ENCODE assay signal across 21 mouse cellular contexts in genomic region chr2:174270416-174270815, GRCm38 (mm10). TPM values are rescaled to one million over a fixed set of nuclear protein-coding genes. Genes with fewer than 3 reads are reported as not detected.
DNase-seq lines count a peak whose midpoint lies in the region; ATAC-seq and TF ChIP-seq lines count a peak whose summit lies in the region.
"Had no signal": no experiment of that assay in that cellular context is flagged by ENCODE, and none has a peak within 500 bp of the region (broad histone marks: within the 10 kb centered on the region; RNA-seq: fewer than 3 reads in every experiment).

No protein-coding gene starts in this region.

- H3K4me1 ChIP-seq in heart, embryonic 13.5 days: peaks cover 46% of the 10 kb centered on the region
- peaks cover 1% of the 10 kb centered on the region; the same call in 1 of the 2 replicates for H3K4me1 ChIP-seq in heart, adult 2 months (ENCODE audit: control insufficient read depth, insufficient read depth, low read length)
- H3K4me1 ChIP-seq in limb, embryonic 13.5 days: no peaks in the 10 kb centered on the region
- no peaks in the 10 kb centered on the region for H3K4me1 ChIP-seq in limb, embryonic 10.5 days
- 0 out of 2 replicates have a peak, but pooled peaks cover 7% of the 10 kb centered on the region for H3K4me1 ChIP-seq in hindbrain, embryonic 10.5 days (replicated peaks)
- H3K4me1 ChIP-seq: embryonic facial prominence, embryonic 12.5 days; forebrain, embryonic 12.5 days; forebrain, embryonic 15.5 days; hindbrain, embryonic 13.5 days; intestine, embryonic 15.5 days had no signal

- H3K79me2 ChIP-seq in heart, adult 2 months (replicated peaks; ENCODE audit: control insufficient read depth, insufficient read depth, low read length): no peaks in the 10 kb centered on the region

- TF ChIP-seq CTCF in heart, adult 2 months (IDR thresholded peaks at IDR 0.05): no peak

- peak overlapping the region; percentile 74; the same call in 1 of the 2 replicates for H3K27ac ChIP-seq in heart, embryonic 13.5 days (replicated peaks)
- H3K27ac ChIP-seq in heart, adult 2 months: no peak overlapping the region
- H3K27ac ChIP-seq in limb, embryonic 13.5 days: no peak overlapping the region
- H3K27ac ChIP-seq in limb, embryonic 10.5 days: no peak overlapping the region
- no peak overlapping the region for H3K27ac ChIP-seq in hindbrain, embryonic 10.5 days
- H3K27ac ChIP-seq: embryonic facial prominence, embryonic 12.5 days; forebrain, embryonic 12.5 days; forebrain, embryonic 15.5 days; hindbrain, embryonic 13.5 days; intestine, embryonic 15.5 days had no signal

- H3K36me3 ChIP-seq in heart, embryonic 13.5 days: peaks cover 47% of the 10 kb centered on the region
- no peaks in the 10 kb centered on the region for H3K36me3 ChIP-seq in heart, adult 2 months (ENCODE audit: control insufficient read depth, insufficient read depth, low read length)
- peaks cover 73% of the 10 kb centered on the region for H3K36me3 ChIP-seq in limb, embryonic 13.5 days
- H3K36me3 ChIP-seq in limb, embryonic 10.5 days: peaks cover 95% of the 10 kb centered on the region
- peaks cover 96% of the 10 kb centered on the region for H3K36me3 ChIP-seq in hindbrain, embryonic 10.5 days

- H3K9ac ChIP-seq in heart, embryonic 13.5 days: no peak overlapping the region
- H3K9ac ChIP-seq in heart, adult 2 months (ENCODE audit: low read depth, low read length): no peak overlapping the region
- no peak overlapping the region for H3K9ac ChIP-seq in limb, embryonic 13.5 days
- H3K9ac ChIP-seq: embryonic facial prominence, embryonic 12.5 days; forebrain, embryonic 12.5 days; forebrain, embryonic 15.5 days; hindbrain, embryonic 13.5 days; intestine, embryonic 15.5 days had no signal

- no peak for TF ChIP-seq EP300 in heart, adult 2 months (IDR thresholded peaks at IDR 0.05; ENCODE audit: insufficient read depth, low read depth, low read length)

- WGBS in heart, embryonic 13.5 days: 71% methylated on average over 7 of the region's 7 CpGs
- 77% methylated on average over 7 of the region's 7 CpGs for WGBS in heart, adult 2 months
- WGBS in limb, embryonic 13.5 days: 89% methylated on average over 7 of the region's 7 CpGs
- 90% methylated on average over 7 of the region's 7 CpGs for WGBS in limb, embryonic 10.5 days
- WGBS in hindbrain, embryonic 10.5 days: 84% methylated on average over 7 of the region's 7 CpGs

- no peak for ATAC-seq in heart, embryonic 13.5 days (ENCODE audit: extremely low read depth, insufficient number of reproducible peaks, low FRiP score, low TSS enrichment)
- ATAC-seq in limb, embryonic 13.5 days (ENCODE audit: low FRiP score, low read depth): 0 out of 2 replicates have a peak, but pooled peaks have one; percentile 12
- ATAC-seq: CD4-positive, CD25-positive, alpha-beta regulatory T cell, adult 4 months; forebrain, embryonic 15.5 days; hindbrain, embryonic 16.5 days; intestine, embryonic 15.5 days had no signal

- no peaks in the 10 kb centered on the region for H3K9me3 ChIP-seq in heart, embryonic 13.5 days
- H3K9me3 ChIP-seq in limb, embryonic 13.5 days: no peaks in the 10 kb centered on the region
- H3K9me3 ChIP-seq in limb, embryonic 10.5 days (replicated peaks): no peaks in the 10 kb centered on the region
- no peaks in the 10 kb centered on the region for H3K9me3 ChIP-seq in hindbrain, embryonic 10.5 days
- H3K9me3 ChIP-seq: embryonic facial prominence, embryonic 12.5 days; forebrain, embryonic 12.5 days; forebrain, embryonic 15.5 days; hindbrain, embryonic 13.5 days; intestine, embryonic 15.5 days had no signal

- no peak overlapping the region for H3K4me2 ChIP-seq in heart, embryonic 13.5 days
- H3K4me2 ChIP-seq in limb, embryonic 13.5 days (replicated peaks): no peak overlapping the region
- H3K4me2 ChIP-seq: embryonic facial prominence, embryonic 12.5 days; forebrain, embryonic 12.5 days; forebrain, embryonic 15.5 days; hindbrain, embryonic 13.5 days; intestine, embryonic 15.5 days had no signal

- DNase-seq in heart, adult 2 months: no peak
- DNase-seq in limb, embryonic 10.5 days (ENCODE audit: low spot score): no peak
- DNase-seq in ZHBTc4 (ENCODE audit: low read depth, low spot score): peak; percentile 73
- DNase-seq in hindbrain, embryonic 10.5 days (ENCODE audit: low spot score): no peak
- DNase-seq: adrenal gland, postnatal 10 days; adrenal gland, postnatal 36 days; cerebellum, adult 18-20 months; cerebellum, adult 9-10 months; cerebellum, postnatal 14 days; gastrocnemius, postnatal 25 days; kidney, adult 11 months had no signal

- H3K4me3 ChIP-seq in heart, embryonic 13.5 days: no peak overlapping the region
- no peak overlapping the region for H3K4me3 ChIP-seq in heart, adult 2 months
- H3K4me3 ChIP-seq in limb, embryonic 13.5 days: no peak overlapping the region
- no peak overlapping the region for H3K4me3 ChIP-seq in limb, embryonic 10.5 days
- H3K4me3 ChIP-seq in hindbrain, embryonic 10.5 days: no peak overlapping the region
- H3K4me3 ChIP-seq: embryonic facial prominence, embryonic 12.5 days; erythroblast, embryonic 14.5 days; forebrain, embryonic 12.5 days; forebrain, embryonic 15.5 days; hindbrain, embryonic 13.5 days; intestine, embryonic 15.5 days had no signal

- intact Hi-C loops in heart, adult 2 months (cut with DNase I): no loop called here

- no peaks in the 10 kb centered on the region for H3K27me3 ChIP-seq in heart, embryonic 13.5 days (replicated peaks)
- H3K27me3 ChIP-seq in heart, adult 2 months (ENCODE audit: control insufficient read depth, insufficient read depth, low read length): no peaks in the 10 kb centered on the region
- no peaks in the 10 kb centered on the region for H3K27me3 ChIP-seq in limb, embryonic 13.5 days
- H3K27me3 ChIP-seq in limb, embryonic 10.5 days (ENCODE audit: low read depth, poor library complexity, severe bottlenecking): no peaks in the 10 kb centered on the region
- H3K27me3 ChIP-seq in hindbrain, embryonic 10.5 days (ENCODE audit: insufficient read depth, poor library complexity, severe bottlenecking): no peaks in the 10 kb centered on the region
- H3K27me3 ChIP-seq: embryonic facial prominence, embryonic 12.5 days; forebrain, embryonic 12.5 days; forebrain, embryonic 15.5 days; hindbrain, embryonic 13.5 days; intestine, embryonic 15.5 days had no signal

- no peak for TF ChIP-seq POLR2A in heart, adult 2 months (IDR thresholded peaks at IDR 0.05; ENCODE audit: insufficient read depth, low read depth, low read length)

RNA-seq across cellular contexts. Expression of gene Gnas, which starts 13.7 kb away (rescaled TPM):
- 1,244 and 1,252 TPM in 2 replicates for polyA plus RNA-seq in heart, embryonic 13.5 days (2015; fragmentation: Nextera tagmentation; extraction: Ambion mirVana)
- total RNA-seq in heart, adult 2 months (2021): 1,000 to 10,000 TPM; 1,140 to 1,235 TPM
- 1,079 and 1,189 TPM in 2 replicates for polyA plus RNA-seq in heart, adult 2 months (2012; rRNA removed)
- 1,943 and 1,947 TPM in 2 replicates for polyA plus RNA-seq in limb, embryonic 13.5 days (2015; fragmentation: Nextera tagmentation; extraction: Ambion mirVana)
- 1,045 and 1,269 TPM in 2 replicates for polyA plus RNA-seq in limb, embryonic 10.5 days (2016; fragmentation: Nextera tagmentation; extraction: Ambion mirVana)
- polyA plus RNA-seq in hindbrain, embryonic 10.5 days (2016; fragmentation: Nextera tagmentation; extraction: Ambion mirVana): 1,166 and 1,270 TPM in 2 replicates
